Mouse (Mus musculus): ENCODE results near the gene Tnfrsf21.

GRCm38 (mm10) chr17:43023637-43024217 is 7.4 kb downstream of the Tnfrsf21 start:
- TF ChIP-seq GATA1 (IDR thresholded peaks at IDR 0.05; ENCODE audit: borderline replicate concordance, low read length) (no peak), FLI1 (IDR thresholded peaks at IDR 0.05; ENCODE audit: low read length) (no peak)
